Mouse (Mus musculus): ENCODE measurements around the gene Taf6. TPM values are rescaled to one million over a fixed set of nuclear protein-coding genes. Genes with fewer than 3 reads are reported as not detected.

Taf6 gene
- polyA plus RNA-seq, 1 experiment from 2014 or later, result 82.6 TPM

- WGBS, result 69% methylated on average over 6 of the region's 6 CpGs
- Histone ChIP-seq H3K4me1 (replicated peaks; ENCODE audit: control insufficient read depth, insufficient read depth, low read length) (peaks cover 8% of the 10 kb centered on the region), H3K9me3 (ENCODE audit: control insufficient read depth, low read length) (no peaks in the 10 kb centered on the region), H3K27me3 (replicated peaks; ENCODE audit: control insufficient read depth, insufficient read depth, low read length) (no peaks in the 10 kb centered on the region), H3K9ac (ENCODE audit: low read length) (no peak overlapping the region), H3K4me3 (ENCODE audit: low read depth, low read length) (no peak overlapping the region), H3K4me2 (ENCODE audit: low read length) (no peak overlapping the region), H3K27ac (ENCODE audit: low read depth) (no peak overlapping the region), H3K36me3 (ENCODE audit: control insufficient read depth, insufficient read depth, low read length) (peaks cover 56% of the 10 kb centered on the region)
- DNase-seq (ENCODE audit: low spot score) (no peak), ATAC-seq (replicated peaks; ENCODE audit: low FRiP score, low TSS enrichment, low read depth) (no peak)
These were observed 24.2 kb downstream of the Taf6 start for GRCm38 (mm10) chr5:138163046-138163445.

DNA sequence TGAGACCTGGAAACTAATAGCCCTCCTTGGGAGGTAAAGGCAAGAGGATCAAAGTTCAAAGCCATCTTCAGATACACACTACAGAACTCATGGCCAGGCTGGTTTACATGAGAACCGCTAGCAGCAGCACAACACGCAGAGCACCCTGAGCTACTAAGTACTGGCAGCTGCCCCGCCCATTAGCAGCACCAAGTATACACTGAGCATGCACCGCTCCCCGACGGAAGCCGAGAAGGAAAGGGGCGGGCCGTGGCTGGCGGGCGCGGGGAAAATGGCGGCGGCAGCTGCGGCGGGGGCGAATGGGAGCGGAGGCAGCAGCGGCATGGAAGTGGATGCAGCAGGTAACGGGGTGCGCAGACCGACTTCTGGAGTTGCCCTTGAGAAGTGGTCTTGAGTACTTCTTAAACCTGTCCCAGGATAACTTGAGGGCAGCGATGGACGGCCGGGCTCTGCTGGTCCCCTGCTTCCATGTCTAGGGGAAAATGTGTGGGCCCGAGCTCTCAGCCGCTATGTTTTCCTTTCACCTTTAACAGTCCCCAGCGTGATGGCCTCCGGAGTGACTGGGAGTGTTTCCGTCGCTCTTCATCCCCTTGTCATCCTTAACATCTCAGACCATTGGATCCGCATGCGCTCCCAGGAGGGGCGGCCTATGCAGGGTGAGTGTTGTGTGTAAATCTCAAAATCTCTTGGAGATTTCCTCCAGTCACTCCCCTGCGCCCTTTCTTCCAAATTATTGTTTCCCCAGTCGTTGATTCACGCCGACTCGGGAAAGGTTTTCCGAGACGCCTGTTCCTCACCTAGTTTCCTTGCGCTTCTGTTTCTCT lies 26.2 kb downstream of the Taf6 start, which contains the start of gene Cops6:
Cops6 (plus strand) TSS at position 230 of the 824 bp plus-strand sequence.
- Histone ChIP-seq H3K36me3 (ENCODE audit: control insufficient read depth, insufficient read depth, low read length) (peaks cover 36% of the 10 kb centered on the region), H3K27me3 (replicated peaks; ENCODE audit: control insufficient read depth, insufficient read depth, low read length) (no peaks in the 10 kb centered on the region), H3K4me1 (replicated peaks; ENCODE audit: control insufficient read depth, insufficient read depth, low read length) (peaks cover 8% of the 10 kb centered on the region), H3K4me2 (ENCODE audit: low read length) (peak within 1 kb of the TSS; percentile 85), H3K27ac (ENCODE audit: low read depth) (peak within 1 kb of the TSS; percentile 47), H3K9me3 (ENCODE audit: control insufficient read depth, low read length) (no peaks in the 10 kb centered on the region), H3K4me3 (ENCODE audit: low read depth, low read length) (peak within 1 kb of the TSS; percentile 73), H3K9ac (ENCODE audit: low read length) (peak within 1 kb of the TSS; percentile 71)
- ATAC-seq (replicated peaks; ENCODE audit: low FRiP score, low TSS enrichment, low read depth) (peak; percentile 92), DNase-seq (ENCODE audit: low spot score) (peak; percentile 97)
- under 1% methylated on average over 42 of the region's 42 CpGs for WGBS

- Histone ChIP-seq H3K36me3 (ENCODE audit: control insufficient read depth, insufficient read depth, low read length) (peaks cover 28% of the 10 kb centered on the region), H3K9me3 (ENCODE audit: control insufficient read depth, low read length) (no peaks in the 10 kb centered on the region), H3K4me2 (ENCODE audit: low read length) (peak overlapping the region; percentile 85), H3K4me1 (replicated peaks; ENCODE audit: control insufficient read depth, insufficient read depth, low read length) (peaks cover 8% of the 10 kb centered on the region), H3K9ac (ENCODE audit: low read length) (0 out of 2 replicates have a peak overlapping the region, but pooled peaks have one; percentile 12), H3K27me3 (replicated peaks; ENCODE audit: control insufficient read depth, insufficient read depth, low read length) (no peaks in the 10 kb centered on the region), H3K4me3 (ENCODE audit: low read depth, low read length) (peak overlapping the region; percentile 73), H3K27ac (ENCODE audit: low read depth) (no peak overlapping the region; the same call in 1 of the 2 replicates)
- 65% methylated on average over 7 of the region's 7 CpGs for WGBS
- 0 out of 2 replicates have a peak, but pooled peaks have one; percentile 9 for ATAC-seq (replicated peaks; ENCODE audit: low FRiP score, low TSS enrichment, low read depth)
- no peak for DNase-seq (ENCODE audit: low spot score)
These were observed 27.0 kb downstream of the Taf6 start for GRCm38 (mm10) chr5:138160224-138160762.

GRCm38 (mm10) chr5:138155443-138155976 lies 31.7 kb downstream of the Taf6 start, which contains the start of gene Zfp113:
Gene Zfp113 (minus strand): TSS chr5:138155744.
- under 1% methylated on average over 31 of the region's 31 CpGs for WGBS
- Histone ChIP-seq H3K27me3 (replicated peaks; ENCODE audit: control insufficient read depth, insufficient read depth, low read length) (no peaks in the 10 kb centered on the region), H3K36me3 (ENCODE audit: control insufficient read depth, insufficient read depth, low read length) (peaks cover 24% of the 10 kb centered on the region), H3K4me2 (ENCODE audit: low read length) (peak within 1 kb of the TSS; percentile 79), H3K4me3 (ENCODE audit: low read depth, low read length) (peak within 1 kb of the TSS; percentile 96), H3K9me3 (ENCODE audit: control insufficient read depth, low read length) (no peaks in the 10 kb centered on the region), H3K4me1 (replicated peaks; ENCODE audit: control insufficient read depth, insufficient read depth, low read length) (peaks cover 4% of the 10 kb centered on the region; the same call in 1 of the 2 replicates), H3K9ac (ENCODE audit: low read length) (peak within 1 kb of the TSS; percentile 94), H3K27ac (ENCODE audit: low read depth) (peak within 1 kb of the TSS; percentile 88)
- DNase-seq (ENCODE audit: low spot score), result peak; percentile 95
- ATAC-seq (replicated peaks; ENCODE audit: low FRiP score, low TSS enrichment, low read depth), result peak; percentile 97

- Histone ChIP-seq H3K27ac (ENCODE audit: low read depth) (no peak overlapping the region), H3K36me3 (ENCODE audit: control insufficient read depth, insufficient read depth, low read length) (peaks cover 28% of the 10 kb centered on the region), H3K4me3 (ENCODE audit: low read depth, low read length) (peak overlapping the region; percentile 96), H3K4me1 (replicated peaks; ENCODE audit: control insufficient read depth, insufficient read depth, low read length) (peaks cover 4% of the 10 kb centered on the region; the same call in 1 of the 2 replicates), H3K27me3 (replicated peaks; ENCODE audit: control insufficient read depth, insufficient read depth, low read length) (no peaks in the 10 kb centered on the region), H3K4me2 (ENCODE audit: low read length) (peak overlapping the region; percentile 79), H3K9ac (ENCODE audit: low read length) (peak overlapping the region; percentile 94), H3K9me3 (ENCODE audit: control insufficient read depth, low read length) (no peaks in the 10 kb centered on the region)
- WGBS, result 72% methylated on average over 3 of the region's 3 CpGs
- ATAC-seq (replicated peaks; ENCODE audit: low FRiP score, low TSS enrichment, low read depth) (no peak), DNase-seq (ENCODE audit: low spot score) (no peak)
These were observed 32.9 kb downstream of the Taf6 start for GRCm38 (mm10) chr5:138154390-138154789.

- Histone ChIP-seq H3K27me3 (replicated peaks; ENCODE audit: control insufficient read depth, insufficient read depth, low read length) (no peaks in the 10 kb centered on the region), H3K9ac (ENCODE audit: low read length) (no peak overlapping the region), H3K9me3 (ENCODE audit: control insufficient read depth, low read length) (no peaks in the 10 kb centered on the region), H3K4me3 (ENCODE audit: low read depth, low read length) (no peak overlapping the region), H3K27ac (ENCODE audit: low read depth) (no peak overlapping the region), H3K4me1 (replicated peaks; ENCODE audit: control insufficient read depth, insufficient read depth, low read length) (no peaks in the 10 kb centered on the region), H3K36me3 (ENCODE audit: control insufficient read depth, insufficient read depth, low read length) (peaks cover 27% of the 10 kb centered on the region), H3K4me2 (ENCODE audit: low read length) (no peak overlapping the region)
- no peak for ATAC-seq (replicated peaks; ENCODE audit: low FRiP score, low TSS enrichment, low read depth)
- 71% methylated on average over 4 of the region's 4 CpGs for WGBS
- DNase-seq (ENCODE audit: low spot score), result no peak
These were observed 48.7 kb downstream of the Taf6 start for GRCm38 (mm10) chr5:138138585-138138984.

DNA sequence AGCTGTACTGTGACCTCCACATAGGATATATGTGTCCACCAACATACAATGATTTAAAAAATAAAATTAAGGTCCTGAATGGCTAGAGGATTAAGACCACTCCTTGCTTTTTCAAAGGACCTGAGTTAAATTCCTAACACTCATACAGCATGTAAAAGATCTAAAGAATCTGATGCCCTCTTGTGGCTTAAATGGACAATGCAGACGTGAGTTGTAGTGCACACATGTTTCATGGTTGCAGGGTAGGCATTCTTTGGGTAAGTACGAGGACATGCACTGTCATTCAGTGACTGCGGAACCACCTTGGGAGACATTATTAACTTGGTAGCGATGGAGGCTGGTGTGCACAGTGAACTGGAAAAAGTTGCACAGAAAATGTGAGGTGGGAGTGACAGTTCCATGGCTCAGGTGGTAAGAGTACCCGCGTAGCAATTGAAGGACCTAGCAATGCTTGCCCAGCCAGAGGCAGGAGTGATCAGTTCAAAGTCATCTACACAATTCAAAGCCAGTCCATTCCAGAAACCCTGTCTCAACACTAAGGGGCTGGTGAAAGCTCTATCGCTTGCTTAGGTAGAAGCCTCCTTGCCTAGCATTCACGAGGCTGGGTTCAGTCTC lies 49.2 kb downstream of the Taf6 start:
- Histone ChIP-seq H3K4me1 (replicated peaks; ENCODE audit: control insufficient read depth, insufficient read depth, low read length) (no peaks in the 10 kb centered on the region), H3K9me3 (ENCODE audit: control insufficient read depth, low read length) (no peaks in the 10 kb centered on the region), H3K27ac (ENCODE audit: low read depth) (no peak overlapping the region), H3K9ac (ENCODE audit: low read length) (no peak overlapping the region), H3K4me3 (ENCODE audit: low read depth, low read length) (no peak overlapping the region), H3K27me3 (replicated peaks; ENCODE audit: control insufficient read depth, insufficient read depth, low read length) (no peaks in the 10 kb centered on the region), H3K4me2 (ENCODE audit: low read length) (no peak overlapping the region), H3K36me3 (ENCODE audit: control insufficient read depth, insufficient read depth, low read length) (peaks cover 27% of the 10 kb centered on the region)
- DNase-seq (ENCODE audit: low spot score) (no peak), ATAC-seq (replicated peaks; ENCODE audit: low FRiP score, low TSS enrichment, low read depth) (peak; percentile 40; the same call in 1 of the 2 replicates)
- 56% methylated on average over 8 of the region's 8 CpGs for WGBS

DNA sequence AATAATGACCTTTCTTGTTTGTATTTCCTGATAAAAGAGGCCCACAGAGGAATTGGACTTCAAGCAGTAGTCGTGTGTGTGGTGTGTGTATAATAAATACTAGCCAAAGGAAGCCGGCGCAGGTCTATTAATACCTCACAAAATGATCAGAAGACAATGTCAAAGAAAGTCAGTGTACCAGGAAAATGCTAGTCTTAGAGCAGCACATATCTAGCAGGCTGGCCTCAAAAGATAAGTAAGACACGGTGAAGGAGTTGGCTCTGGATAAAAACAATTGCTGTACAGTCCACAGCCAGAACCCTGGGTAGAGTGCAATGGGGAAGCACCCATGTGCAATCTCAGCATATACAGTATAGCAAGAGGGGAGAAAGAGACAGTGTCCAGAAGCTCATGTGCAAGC lies 50.0 kb downstream of the Taf6 start:
- no peak overlapping the region for H3K4me2 ChIP-seq (ENCODE audit: low read length)
- no peak overlapping the region for H3K9ac ChIP-seq (ENCODE audit: low read length)
- H3K9me3 ChIP-seq (ENCODE audit: control insufficient read depth, low read length), result no peaks in the 10 kb centered on the region
- no peaks in the 10 kb centered on the region for H3K4me1 ChIP-seq (replicated peaks; ENCODE audit: control insufficient read depth, insufficient read depth, low read length)
- no peaks in the 10 kb centered on the region for H3K27me3 ChIP-seq (replicated peaks; ENCODE audit: control insufficient read depth, insufficient read depth, low read length)
- H3K4me3 ChIP-seq (ENCODE audit: low read depth, low read length), result no peak overlapping the region
- H3K27ac ChIP-seq (ENCODE audit: low read depth), result no peak overlapping the region
- DNase-seq (ENCODE audit: low spot score) (no peak), ATAC-seq (replicated peaks; ENCODE audit: low FRiP score, low TSS enrichment, low read depth) (no peak)
- peaks cover 33% of the 10 kb centered on the region for H3K36me3 ChIP-seq (ENCODE audit: control insufficient read depth, insufficient read depth, low read length)
- 59% methylated on average over 4 of the region's 4 CpGs for WGBS
